Mouse (Mus musculus) small intestine, adult 2 months (tissue): ENCODE results near the gene Cd22. TPM values are rescaled to one million over a fixed set of nuclear protein-coding genes. Genes with fewer than 3 reads are reported as not detected.
"Not testable (repeated sequence)": the region's sequence is repeated elsewhere in the genome, so short reads cannot be mapped to it uniquely, and the experiment has no call there.

Experiments used
- H3K27ac ChIP-seq: fragments of 200-500 bp; 2 replicates; pipeline ENCODE4 v1.5.1; 2012; ENCODE audit warnings: low read depth, low read length, control low read depth, inconsistent platforms; ENCODE audit not compliant: insufficient read depth
- H3K27me3 ChIP-seq: fragments of 200-500 bp; 2 replicates; pipeline ENCODE4 v1.6.1; 2012; ENCODE audit warnings: mild to moderate bottlenecking, moderate library complexity, low read length, inconsistent platforms; ENCODE audit not compliant: control insufficient read depth, insufficient read depth
- H3K36me3 ChIP-seq: fragments of 200-500 bp; 2 replicates; pipeline ENCODE4 v1.6.1; 2012; ENCODE audit warnings: mild to moderate bottlenecking, low read length, control low read depth, inconsistent platforms; ENCODE audit not compliant: control insufficient read depth, insufficient read depth
- H3K4me1 ChIP-seq: fragments of 200-500 bp; 2 replicates; pipeline ENCODE4 v1.6.1; 2012; ENCODE audit warnings: low read length, inconsistent platforms, mixed read lengths; ENCODE audit not compliant: control insufficient read depth, insufficient read depth, insufficient read length
- H3K4me3 ChIP-seq: fragments of 200-500 bp; 2 replicates; pipeline ENCODE4 v1.5.1; 2012; ENCODE audit warnings: low read depth, mild to moderate bottlenecking, control low read depth, inconsistent platforms, low read length, moderate library complexity
- CTCF ChIP-seq: fragments of 200-500 bp; IDR thresholded peaks from 2 replicates; pipeline ENCODE4 v1.5.1; 2012; ENCODE audit warnings: low read depth, mild to moderate bottlenecking, control low read depth, inconsistent platforms, low read length, moderate library complexity, mixed read lengths; ENCODE audit not compliant: insufficient replicate concordance, insufficient read length; ENCODE audit errors: extremely low read depth
- POLR2A ChIP-seq: fragments of 200-500 bp; IDR thresholded peaks from 2 replicates; pipeline ENCODE4 v1.6.1; 2012; ENCODE audit warnings: low read depth, mild to moderate bottlenecking, control low read depth, inconsistent platforms, low read length, moderate library complexity
- WGBS: fragments of 180-500 bp; shearing (Covaris S2); methylation state at CpG from one replicate; pipeline ENCODE4 v1.1.7; 2018; 5-methylcytosine and 5-hydroxymethylcytosine counted together
- polyA plus RNA-seq: library from polyadenylated mRNA; depleted of rRNA; stranded (reverse); fragments of >200 nt; gene quantifications from 2 replicates; pipeline ENCODE4 v1.2.3, GENCODE M21; 2012; rRNA removed

Cd22 gene
- polyA plus RNA-seq = 4.5 and 9.2 TPM in 2 replicates

- H3K4me1 ChIP-seq = no peaks in the 10 kb centered on the region
- 42% methylated on average over 7 of the region's 7 CpGs for WGBS
- H3K27ac ChIP-seq = 0 out of 2 replicates have a peak within 1 kb of the TSS, but pooled peaks have one; percentile 11
- H3K36me3 ChIP-seq = no peaks in the 10 kb centered on the region
- H3K4me3 ChIP-seq = peak within 1 kb of the TSS; percentile 46
- TF ChIP-seq CTCF (no peak), POLR2A (no peak)
- no peaks in the 10 kb centered on the region for H3K27me3 ChIP-seq
Measured at GRCm38 (mm10) chr7:30880176-30880575, at the start of gene Cd22. Gene Cd22, minus strand, starts transcription at chr7:30880342.

- not testable (repeated sequence) for H3K4me1 ChIP-seq
- 40% methylated on average over 2 of the region's 2 CpGs for WGBS
Measured at GRCm38 (mm10) chr7:30924581-30924980, 44.4 kb upstream of the Cd22 start, which contains the start of gene Hamp2. Gene Hamp2, minus strand, starts transcription at chr7:30924681.

GRCm38 (mm10) chr7:30924071-30924470 lies 43.9 kb upstream of the Cd22 start:
- no peak for TF ChIP-seq POLR2A
- TF ChIP-seq CTCF = no peak
- WGBS = 29% methylated on average over 3 of the region's 3 CpGs

More at GRCm38 (mm10) chr7:30924581-30924980, 44.4 kb upstream of the Cd22 start, which contains the start of gene Hamp2:
- H3K36me3 ChIP-seq, H3K4me3 ChIP-seq, H3K27me3 ChIP-seq, H3K27ac ChIP-seq: not testable (repeated sequence)

GRCm38 (mm10) chr7:30922490-30922889 lies 42.3 kb upstream of the Cd22 start:
- WGBS = 72% methylated on average over 3 of the region's 3 CpGs
- H3K27ac ChIP-seq, H3K27me3 ChIP-seq, H3K36me3 ChIP-seq, H3K4me3 ChIP-seq, H3K4me1 ChIP-seq: not testable (repeated sequence)

More at GRCm38 (mm10) chr7:30924071-30924470, 43.9 kb upstream of the Cd22 start:
- Histone ChIP-seq H3K36me3 (no peaks in the 10 kb centered on the region), H3K4me3 (no peak overlapping the region), H3K27ac (no peak overlapping the region), H3K27me3 (no peaks in the 10 kb centered on the region), H3K4me1 (peaks cover 7% of the 10 kb centered on the region)

GRCm38 (mm10) chr7:30920217-30920616 lies 40.1 kb upstream of the Cd22 start:
- H3K4me1 ChIP-seq = peaks cover 8% of the 10 kb centered on the region
- 63% methylated on average over 3 of the region's 3 CpGs for WGBS
- H3K4me3 ChIP-seq = no peak overlapping the region
- no peaks in the 10 kb centered on the region for H3K27me3 ChIP-seq
- no peak overlapping the region for H3K27ac ChIP-seq
- no peaks in the 10 kb centered on the region for H3K36me3 ChIP-seq
- TF ChIP-seq CTCF (no peak), POLR2A (no peak)

GRCm38 (mm10) chr7:30917219-30917618 lies 37.1 kb upstream of the Cd22 start:
- Histone ChIP-seq H3K27me3 (no peaks in the 10 kb centered on the region), H3K4me1 (peaks cover 5% of the 10 kb centered on the region), H3K4me3 (no peak overlapping the region), H3K36me3 (no peaks in the 10 kb centered on the region), H3K27ac (no peak overlapping the region)
- TF ChIP-seq POLR2A = no peak
- no peak for TF ChIP-seq CTCF
- WGBS = 29% methylated on average over 4 of the region's 4 CpGs

GRCm38 (mm10) chr7:30916713-30917112 lies 36.6 kb upstream of the Cd22 start:
- H3K27ac ChIP-seq = no peak overlapping the region
- no peaks in the 10 kb centered on the region for H3K36me3 ChIP-seq

GRCm38 (mm10) chr7:30914732-30915131 lies 34.6 kb upstream of the Cd22 start, which contains the start of gene Mag:
Gene Mag, minus strand, starts transcription at chr7:30914873.
- Histone ChIP-seq H3K27ac (no peak within 1 kb of the TSS), H3K27me3 (no peaks in the 10 kb centered on the region), H3K4me3 (no peak within 1 kb of the TSS), H3K36me3 (no peaks in the 10 kb centered on the region), H3K4me1 (peaks cover 5% of the 10 kb centered on the region; the same call in 1 of the 2 replicates)
- TF ChIP-seq POLR2A (no peak), CTCF (no peak)
- WGBS = 83% methylated on average over 8 of the region's 8 CpGs

More at GRCm38 (mm10) chr7:30916713-30917112, 36.6 kb upstream of the Cd22 start:
- no peak for TF ChIP-seq POLR2A
- no peak for TF ChIP-seq CTCF
- WGBS = 54% methylated on average over 6 of the region's 6 CpGs
- Histone ChIP-seq H3K4me1 (peaks cover 5% of the 10 kb centered on the region), H3K4me3 (no peak overlapping the region), H3K27me3 (no peaks in the 10 kb centered on the region)
